Mouse (Mus musculus) B cell, adult 2 months (primary cell): ENCODE data around the gene Foxn3.
A peak's percentile ranks its signal among the peaks of the same experiment; 100 is the strongest.

ENCODE experiments used
- DNase-seq, 2 experiments: peaks; one replicate each; pipeline ENCODE4 v3.0.0; 2022

Gene Foxn3

GRCm38 (mm10) chr12:99380855-99381262 is 182.5 kb downstream of the Foxn3 start:
- peak; percentile 70 to 72 for DNase-seq

- no peak for DNase-seq
Observed at GRCm38 (mm10) chr12:99380124-99380523, 183.3 kb downstream of the Foxn3 start.

GRCm38 (mm10) chr12:99378284-99378683 is 185.1 kb downstream of the Foxn3 start:
- DNase-seq = no peak

GRCm38 (mm10) chr12:99377705-99378104 is 185.7 kb downstream of the Foxn3 start:
- DNase-seq = no peak

- no peak for DNase-seq
Observed at GRCm38 (mm10) chr12:99377069-99377468, 186.3 kb downstream of the Foxn3 start.

GRCm38 (mm10) chr12:99375878-99376454 is 187.4 kb downstream of the Foxn3 start:
- no peak for DNase-seq

- DNase-seq = no peak
Observed at GRCm38 (mm10) chr12:99375426-99375825, 188.0 kb downstream of the Foxn3 start.

- DNase-seq = no peak
Observed at GRCm38 (mm10) chr12:99374099-99374600, 189.2 kb downstream of the Foxn3 start.

GRCm38 (mm10) chr12:99373584-99373983 is 189.8 kb downstream of the Foxn3 start:
- DNase-seq = no peak

GRCm38 (mm10) chr12:99371500-99371899 is 191.9 kb downstream of the Foxn3 start:
- no peak for DNase-seq

GRCm38 (mm10) chr12:99368251-99368650 is 195.1 kb downstream of the Foxn3 start:
- DNase-seq = no peak

- DNase-seq = no peak
Observed at GRCm38 (mm10) chr12:99365999-99366398, 197.4 kb downstream of the Foxn3 start.

- no peak for DNase-seq
Observed at GRCm38 (mm10) chr12:99364201-99364600, 199.2 kb downstream of the Foxn3 start.

- DNase-seq = no peak
Observed at GRCm38 (mm10) chr12:99363024-99363423, 200.4 kb downstream of the Foxn3 start.

- no peak for DNase-seq
Observed at GRCm38 (mm10) chr12:99361752-99362132, 201.6 kb downstream of the Foxn3 start.

GRCm38 (mm10) chr12:99360958-99361751 is 202.2 kb downstream of the Foxn3 start:
- DNase-seq = no peak

- no peak for DNase-seq
Observed at GRCm38 (mm10) chr12:99358698-99359097, 204.7 kb downstream of the Foxn3 start.

GRCm38 (mm10) chr12:99356660-99357059 is 206.7 kb downstream of the Foxn3 start:
- no peak for DNase-seq

- DNase-seq = no peak
Observed at GRCm38 (mm10) chr12:99353692-99354091, 209.7 kb downstream of the Foxn3 start.

- no peak for DNase-seq
Observed at GRCm38 (mm10) chr12:99352583-99352982, 210.8 kb downstream of the Foxn3 start.

- no peak for DNase-seq
Observed at GRCm38 (mm10) chr12:99352136-99352535, 211.2 kb downstream of the Foxn3 start.

- DNase-seq = no peak
Observed at GRCm38 (mm10) chr12:99351731-99352130, 211.7 kb downstream of the Foxn3 start.

- no peak for DNase-seq
Observed at GRCm38 (mm10) chr12:99349650-99349997, 213.8 kb downstream of the Foxn3 start.

GRCm38 (mm10) chr12:99348940-99349649 is 214.3 kb downstream of the Foxn3 start:
- no peak for DNase-seq
